8 mouse cellular contexts compared by ENCODE assay signal in genomic region chr13:107469491-107470276, GRCm38 (mm10).
DNase-seq lines count a peak whose midpoint lies in the region; ATAC-seq lines count a peak whose summit lies in the region.

No protein-coding gene starts in this region.

- ATAC-seq in embryonic facial prominence, embryonic 14.5 days (ENCODE audit: low read depth) = peak; percentile 92
- ATAC-seq in midbrain, embryonic 14.5 days (ENCODE audit: low FRiP score, low TSS enrichment) = peak; percentile 58; the same call in 1 of the 2 replicates
- ATAC-seq in CD4-positive, CD25-positive, alpha-beta regulatory T cell, adult 4 months = no peak

- H3K4me2 ChIP-seq in embryonic facial prominence, embryonic 14.5 days (ENCODE audit: low read depth, low read length) = peak overlapping the region; percentile 59
- H3K4me2 ChIP-seq in midbrain, embryonic 14.5 days (ENCODE audit: low read length) = peak overlapping the region; percentile 51

- peak; percentile 69 to 74 for DNase-seq in urinary bladder, adult 18-20 months (ENCODE audit: low spot score in 2 of 2)
- no peak for DNase-seq in urinary bladder, postnatal 10 days (ENCODE audit: low spot score)
- peak; percentile 86 for DNase-seq in embryonic facial prominence, embryonic 14.5 days (ENCODE audit: low spot score)
- DNase-seq in heart, postnatal 25 days (ENCODE audit: low spot score) = peak; percentile 9
- DNase-seq in large intestine, adult 2 months (ENCODE audit: low read depth, low spot score) = peak; percentile 14
- DNase-seq in midbrain, embryonic 14.5 days = peak; percentile 66
- no peak for DNase-seq in thymus, postnatal 25 days

- H3K4me1 ChIP-seq in embryonic facial prominence, embryonic 14.5 days (ENCODE audit: control insufficient read depth, insufficient read depth, low read length) = peaks cover 15% of the 10 kb centered on the region
- peaks cover 28% of the 10 kb centered on the region for H3K4me1 ChIP-seq in midbrain, embryonic 14.5 days (ENCODE audit: control insufficient read depth, insufficient read depth, low read length)

- peak overlapping the region; percentile 21; the same call in 1 of the 2 replicates for H3K9ac ChIP-seq in embryonic facial prominence, embryonic 14.5 days (ENCODE audit: low read depth, low read length)
- peak overlapping the region; percentile 18; the same call in 1 of the 2 replicates for H3K9ac ChIP-seq in midbrain, embryonic 14.5 days (replicated peaks; ENCODE audit: low read length)

- H3K9me3 ChIP-seq in embryonic facial prominence, embryonic 14.5 days (ENCODE audit: control insufficient read depth, low read length) = no peaks in the 10 kb centered on the region
- H3K9me3 ChIP-seq in midbrain, embryonic 14.5 days (ENCODE audit: control insufficient read depth, low read length) = no peaks in the 10 kb centered on the region

- H3K27ac ChIP-seq in embryonic facial prominence, embryonic 14.5 days (replicated peaks; ENCODE audit: low read depth, low read length) = peak overlapping the region; percentile 44; the same call in 1 of the 2 replicates
- no peak overlapping the region; the same call in 1 of the 2 replicates for H3K27ac ChIP-seq in midbrain, embryonic 14.5 days (replicated peaks; ENCODE audit: low read depth, low read length)

- H3K27me3 ChIP-seq in embryonic facial prominence, embryonic 14.5 days (replicated peaks; ENCODE audit: control insufficient read depth, insufficient read depth, low read length) = no peaks in the 10 kb centered on the region
- H3K27me3 ChIP-seq in midbrain, embryonic 14.5 days (ENCODE audit: control insufficient read depth, insufficient read depth, low read length) = no peaks in the 10 kb centered on the region

- intact Hi-C loops in heart, postnatal 25 days (cut with DNase I) = loop anchor here (10.0 kb wide), 1 partner anchor 415 kb away; no protein-coding TSS in a partner anchor

- H3K36me3 ChIP-seq in embryonic facial prominence, embryonic 14.5 days (ENCODE audit: control insufficient read depth, insufficient read depth, low read length) = no peaks in the 10 kb centered on the region
- H3K36me3 ChIP-seq in midbrain, embryonic 14.5 days (ENCODE audit: control insufficient read depth, insufficient read depth, low read length) = no peaks in the 10 kb centered on the region

- H3K4me3 ChIP-seq in embryonic facial prominence, embryonic 14.5 days (ENCODE audit: low read depth, low read length) = peak overlapping the region; percentile 24
- H3K4me3 ChIP-seq in midbrain, embryonic 14.5 days (replicated peaks; ENCODE audit: low read depth, low read length) = peak overlapping the region; percentile 9; the same call in 1 of the 2 replicates

- WGBS in embryonic facial prominence, embryonic 14.5 days = 2% methylated on average over 11 of the region's 13 CpGs
- WGBS in large intestine, adult 2 months = 5% methylated on average over 13 of the region's 13 CpGs
- 2% methylated on average over 13 of the region's 13 CpGs for WGBS in midbrain, embryonic 14.5 days

Comparison
In these comparisons a context has a peak if more than half of its experiments do, and no peak if none do; other contexts are left out.
1. DNase-seq: peak in urinary bladder, adult 18-20 months (2 of 2), embryonic facial prominence, embryonic 14.5 days (single experiment), heart, postnatal 25 days (single experiment), large intestine, adult 2 months (single experiment) and midbrain, embryonic 14.5 days (single experiment); none in urinary bladder, postnatal 10 days (single experiment) and thymus, postnatal 25 days (single experiment).